Mouse (Mus musculus) stomach, embryonic 15.5 days (tissue): ENCODE measurements around the gene Cldn4. TPM values are rescaled to one million over a fixed set of nuclear protein-coding genes. Genes with fewer than 3 reads are reported as not detected.
"Not testable (repeated sequence)": the region's sequence is repeated elsewhere in the genome, so short reads cannot be mapped to it uniquely, and the experiment has no call there.

Source experiments
- ATAC-seq: fragments of 200-750 bp; cut with Nextera tagmentation; 2 replicates; pipeline ENCODE4 v1.8.0; 2017; ENCODE audit warnings: low read depth, moderate number of reproducible peaks, moderate TSS enrichment; ENCODE audit not compliant: insufficient read depth, low FRiP score
- H3K27ac ChIP-seq: fragments of 300-500 bp; sonication (generic); 2 replicates; pipeline ENCODE4 v1.5.1; 2015; ENCODE audit warnings: mild to moderate bottlenecking, inconsistent platforms
- H3K27me3 ChIP-seq: fragments of 300-500 bp; sonication (generic); replicated peaks from 2 replicates; pipeline ENCODE4 v1.6.1; 2015; ENCODE audit warnings: inconsistent platforms
- H3K36me3 ChIP-seq: fragments of 300-500 bp; sonication (generic); 2 replicates; pipeline ENCODE4 v1.6.1; 2015; ENCODE audit warnings: inconsistent platforms
- H3K4me1 ChIP-seq: fragments of 300-500 bp; sonication (generic); 2 replicates; pipeline ENCODE4 v1.6.1; 2015; ENCODE audit warnings: inconsistent platforms
- H3K4me2 ChIP-seq: fragments of 300-500 bp; sonication (generic); 2 replicates; pipeline ENCODE4 v1.6.1; 2015; ENCODE audit warnings: mild to moderate bottlenecking, inconsistent platforms
- H3K4me3 ChIP-seq: fragments of 300-500 bp; sonication (generic); replicated peaks from 2 replicates; pipeline ENCODE4 v1.5.1; 2015; ENCODE audit warnings: inconsistent platforms
- H3K9ac ChIP-seq: fragments of 300-500 bp; sonication (generic); 2 replicates; pipeline ENCODE4 v1.6.1; 2015; ENCODE audit warnings: inconsistent platforms
- H3K9me3 ChIP-seq: fragments of 300-500 bp; sonication (generic); 2 replicates; pipeline ENCODE4 v1.6.1; 2016; ENCODE audit warnings: inconsistent platforms
- WGBS: fragments of 180-500 bp; shearing (Covaris S2); methylation state at CpG from one replicate; pipeline ENCODE4 v1.1.7; 2015; 5-methylcytosine and 5-hydroxymethylcytosine counted together
- polyA plus RNA-seq: library from polyadenylated mRNA; unstranded; fragments of >200 nt; fragmentation: Nextera tagmentation; extraction: Ambion mirVana; gene quantifications from 2 replicates; pipeline ENCODE4 v1.2.1, GENCODE M21; 2015

Cldn4 gene
- polyA plus RNA-seq, 1 experiment from 2014 or later, result 58.6 TPM

DNA sequence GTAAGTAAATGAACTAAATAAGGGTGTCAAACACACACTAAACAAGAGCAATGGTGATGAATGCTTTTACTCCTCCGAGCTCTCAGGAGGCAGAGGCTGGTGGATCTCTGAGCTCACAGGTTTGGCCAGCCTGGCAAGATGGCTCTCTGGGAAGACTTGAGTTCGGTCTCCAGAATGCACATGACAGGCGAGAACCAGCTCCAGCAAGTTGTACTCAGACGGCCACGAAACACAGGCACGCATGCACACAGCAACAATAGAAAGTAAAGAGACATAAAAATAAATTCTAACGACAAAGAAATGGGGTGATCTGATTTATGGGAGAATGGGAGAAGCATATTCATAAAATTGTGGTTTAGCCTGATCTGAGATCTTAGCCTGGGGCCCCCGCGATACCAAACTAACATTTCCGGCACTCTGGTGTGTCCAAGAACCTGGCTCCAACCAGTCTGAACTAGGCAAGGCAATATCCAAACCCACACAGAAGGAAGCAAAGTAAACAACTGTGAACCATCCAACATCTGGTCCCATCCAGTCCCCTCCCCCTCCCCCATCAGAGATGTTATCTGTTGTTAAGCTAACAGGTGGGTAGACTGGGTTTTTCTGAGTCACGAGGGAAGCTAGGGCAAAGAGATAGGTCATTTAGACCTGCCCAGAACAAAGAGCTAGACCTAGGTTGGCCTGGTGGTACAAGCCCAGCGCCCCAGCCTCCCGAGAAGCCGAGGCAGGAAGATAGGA, 5.1 kb downstream of the Cldn4 start:
- Histone ChIP-seq H3K27me3 (0 out of 2 replicates have a peak, but pooled peaks cover 9% of the 10 kb centered on the region), H3K36me3 (no peaks in the 10 kb centered on the region), H3K9ac (no peak overlapping the region), H3K4me2 (no peak overlapping the region), H3K9me3 (no peaks in the 10 kb centered on the region), H3K4me3 (no peak overlapping the region), H3K4me1 (peaks cover 4% of the 10 kb centered on the region; the same call in 1 of the 2 replicates), H3K27ac (peak overlapping the region; percentile 40; the same call in 1 of the 2 replicates)
- ATAC-seq, result no peak
- WGBS, result 59% methylated on average over 14 of the region's 14 CpGs

DNA sequence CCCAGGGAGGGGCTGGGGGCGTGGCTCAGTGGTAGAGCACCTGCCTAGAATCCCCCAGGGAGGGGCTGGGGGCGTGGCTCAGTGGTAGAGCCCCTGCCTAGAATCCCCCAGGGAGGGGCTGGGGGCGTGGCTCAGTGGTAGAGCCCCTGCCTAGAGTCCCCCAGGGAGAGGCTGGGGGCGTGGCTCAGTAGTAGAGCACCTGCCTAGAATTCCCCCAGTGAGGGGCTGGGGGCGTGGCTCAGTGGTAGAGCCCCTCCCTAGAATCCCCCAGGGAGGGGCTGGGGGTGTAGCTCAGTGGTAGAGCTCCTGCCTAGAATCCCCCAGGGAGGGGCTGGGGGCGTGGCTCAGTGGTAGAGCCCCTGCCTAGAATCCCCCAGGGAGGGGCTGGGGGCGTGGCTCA, 7.2 kb downstream of the Cldn4 start:
- 78% methylated on average over 4 of the region's 7 CpGs for WGBS

DNA sequence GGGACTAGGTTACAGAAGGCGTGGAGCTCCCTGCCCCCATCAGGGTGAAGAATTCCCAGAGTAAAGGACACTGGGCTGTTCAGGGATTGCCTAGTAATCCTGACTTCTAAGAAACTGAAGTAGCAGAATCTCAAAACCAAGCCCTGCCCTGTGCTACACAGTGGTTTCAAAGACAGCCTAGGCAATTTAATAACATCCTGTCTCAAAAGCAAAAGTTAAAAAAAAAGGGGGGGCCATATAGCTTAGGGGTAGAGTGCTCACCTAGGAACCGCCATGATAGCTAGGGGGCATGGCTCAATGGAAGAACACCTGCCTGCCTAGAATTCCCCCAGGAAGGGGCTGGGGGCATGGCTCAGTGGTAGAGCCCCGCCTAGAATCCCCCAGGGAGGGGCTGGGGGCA, 7.7 kb downstream of the Cldn4 start:
- 81% methylated on average over 3 of the region's 3 CpGs for WGBS
- no peak overlapping the region for H3K9ac ChIP-seq
- ATAC-seq, result no peak

More for the DNA sequence above, 7.2 kb downstream of the Cldn4 start:
- H3K36me3 ChIP-seq, H3K27me3 ChIP-seq, H3K9ac ChIP-seq, ATAC-seq, H3K4me2 ChIP-seq, H3K4me1 ChIP-seq, H3K9me3 ChIP-seq, H3K4me3 ChIP-seq, H3K27ac ChIP-seq: not testable (repeated sequence)

DNA sequence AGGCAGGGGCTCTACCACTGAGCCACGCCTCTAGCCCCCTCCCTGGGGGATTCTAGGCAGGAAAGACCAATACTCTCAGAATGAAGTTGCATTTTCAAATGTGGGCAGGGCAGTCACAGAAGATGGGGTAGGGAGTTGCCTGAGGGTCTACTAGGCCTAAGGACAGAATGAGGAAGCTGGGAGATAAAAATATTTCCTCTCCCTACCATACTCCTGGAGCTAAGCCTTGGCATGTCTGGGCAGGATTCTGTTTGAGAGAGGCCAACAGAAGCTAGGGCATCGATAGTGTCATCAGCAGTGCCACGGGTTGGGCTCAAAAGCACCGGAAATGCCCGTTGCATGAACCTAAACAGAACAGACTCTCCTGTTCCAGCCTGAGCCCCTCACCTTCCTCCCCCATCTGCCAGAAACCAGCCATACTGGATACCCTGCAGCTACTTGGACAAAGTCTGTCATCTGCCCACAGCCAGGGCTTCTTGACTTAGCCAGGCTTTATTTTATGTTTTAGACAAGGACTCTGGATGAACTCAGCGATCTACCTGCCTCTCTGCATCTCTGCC, 10.0 kb downstream of the Cldn4 start:
- H3K27ac ChIP-seq, result peak overlapping the region; percentile 16; the same call in 1 of the 2 replicates

More for the DNA sequence above, 7.7 kb downstream of the Cldn4 start:
- Histone ChIP-seq H3K36me3 (no peaks in the 10 kb centered on the region), H3K9me3 (no peaks in the 10 kb centered on the region), H3K4me3 (no peak overlapping the region), H3K4me1 (peaks cover 4% of the 10 kb centered on the region; the same call in 1 of the 2 replicates), H3K4me2 (no peak overlapping the region), H3K27me3 (no peaks in the 10 kb centered on the region), H3K27ac (no peak overlapping the region)

DNA sequence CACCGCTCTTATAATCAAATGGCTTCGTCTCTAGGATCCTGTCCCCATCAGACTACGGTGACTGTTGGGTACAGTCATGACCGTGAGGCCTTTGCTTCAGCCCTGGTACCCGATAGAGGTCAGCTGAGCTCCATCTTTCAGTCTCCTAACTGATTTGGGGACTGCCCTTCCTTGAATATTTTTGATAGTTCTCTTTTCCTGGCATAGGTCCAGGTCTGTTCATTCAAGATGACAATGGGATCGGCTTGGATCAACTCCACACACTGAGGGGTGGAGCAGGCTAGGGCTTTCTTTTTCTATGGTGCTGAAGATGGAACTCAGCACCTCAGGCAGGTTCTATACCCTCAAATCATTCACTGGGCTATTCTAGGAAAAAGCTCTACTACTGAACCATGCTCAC, 10.7 kb downstream of the Cldn4 start:
- H3K27me3 ChIP-seq, result no peaks in the 10 kb centered on the region
- ATAC-seq, result no peak
- H3K4me3 ChIP-seq, result no peak overlapping the region
- H3K9me3 ChIP-seq, result no peaks in the 10 kb centered on the region
- 90% methylated on average over 6 of the region's 6 CpGs for WGBS
- peaks cover 6% of the 10 kb centered on the region; the same call in 1 of the 2 replicates for H3K4me1 ChIP-seq
- no peak overlapping the region for H3K9ac ChIP-seq
- H3K36me3 ChIP-seq, result no peaks in the 10 kb centered on the region
- H3K4me2 ChIP-seq, result no peak overlapping the region
- peak overlapping the region; percentile 16; the same call in 1 of the 2 replicates for H3K27ac ChIP-seq

More for the DNA sequence above, 10.0 kb downstream of the Cldn4 start:
- H3K9ac ChIP-seq, result no peak overlapping the region
- H3K36me3 ChIP-seq, result no peaks in the 10 kb centered on the region
- H3K4me3 ChIP-seq, result no peak overlapping the region
- no peaks in the 10 kb centered on the region for H3K9me3 ChIP-seq
- no peaks in the 10 kb centered on the region for H3K27me3 ChIP-seq
- 83% methylated on average over 6 of the region's 6 CpGs for WGBS
- no peak for ATAC-seq
- H3K4me2 ChIP-seq, result no peak overlapping the region
- peaks cover 6% of the 10 kb centered on the region; the same call in 1 of the 2 replicates for H3K4me1 ChIP-seq

DNA sequence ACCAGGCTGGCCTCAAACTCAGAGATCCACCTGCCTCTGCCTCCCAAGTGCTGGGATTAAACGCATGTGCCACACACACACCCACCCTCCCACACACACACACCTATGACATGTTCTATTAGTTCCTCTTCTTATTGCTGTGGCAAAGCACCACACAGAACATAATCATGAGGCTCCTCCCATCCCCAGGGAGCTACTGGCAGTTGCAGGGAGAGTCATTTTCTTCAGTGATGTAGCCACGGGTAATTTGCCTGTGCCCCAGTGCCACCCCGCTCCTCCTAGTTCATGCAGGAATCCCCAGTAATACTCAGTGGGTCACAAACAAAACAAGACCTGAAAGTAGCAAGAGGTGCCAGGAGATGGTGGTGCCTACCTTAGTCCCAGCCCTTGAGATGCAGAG, 12.1 kb downstream of the Cldn4 start:
- no peaks in the 10 kb centered on the region for H3K9me3 ChIP-seq
- no peak overlapping the region for H3K4me2 ChIP-seq
- no peak overlapping the region for H3K9ac ChIP-seq
- H3K27ac ChIP-seq, result no peak overlapping the region
- no peaks in the 10 kb centered on the region for H3K27me3 ChIP-seq
- H3K4me1 ChIP-seq, result peaks cover 6% of the 10 kb centered on the region; the same call in 1 of the 2 replicates
- WGBS, result 88% methylated on average over 3 of the region's 3 CpGs
- no peaks in the 10 kb centered on the region for H3K36me3 ChIP-seq
- ATAC-seq, result no peak
- H3K4me3 ChIP-seq, result no peak overlapping the region

DNA sequence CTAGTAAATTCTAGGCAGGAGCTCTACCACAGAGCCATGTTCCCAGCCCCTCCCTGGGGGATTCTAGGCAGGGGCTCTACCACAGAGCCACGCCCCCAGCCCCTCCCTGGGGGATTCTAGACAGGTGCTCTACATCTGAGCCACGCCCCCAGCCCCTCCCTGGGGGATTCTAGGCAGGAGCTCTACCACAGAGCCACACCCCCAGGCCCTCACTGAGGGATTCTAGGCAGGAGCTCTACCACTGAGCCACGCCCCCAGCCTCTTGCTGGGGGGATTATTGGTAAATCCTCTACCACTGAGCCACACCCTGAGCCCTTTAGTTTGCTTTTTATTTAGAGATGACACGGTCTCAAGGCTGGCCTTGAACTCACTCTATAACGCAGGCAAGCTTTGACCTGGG, 13.0 kb downstream of the Cldn4 start:
- not testable (repeated sequence) for H3K9me3 ChIP-seq, H3K27ac ChIP-seq, H3K4me2 ChIP-seq, H3K27me3 ChIP-seq, ATAC-seq, H3K4me3 ChIP-seq, H3K4me1 ChIP-seq, H3K9ac ChIP-seq, H3K36me3 ChIP-seq
- 91% methylated on average over 5 of the region's 5 CpGs for WGBS

DNA sequence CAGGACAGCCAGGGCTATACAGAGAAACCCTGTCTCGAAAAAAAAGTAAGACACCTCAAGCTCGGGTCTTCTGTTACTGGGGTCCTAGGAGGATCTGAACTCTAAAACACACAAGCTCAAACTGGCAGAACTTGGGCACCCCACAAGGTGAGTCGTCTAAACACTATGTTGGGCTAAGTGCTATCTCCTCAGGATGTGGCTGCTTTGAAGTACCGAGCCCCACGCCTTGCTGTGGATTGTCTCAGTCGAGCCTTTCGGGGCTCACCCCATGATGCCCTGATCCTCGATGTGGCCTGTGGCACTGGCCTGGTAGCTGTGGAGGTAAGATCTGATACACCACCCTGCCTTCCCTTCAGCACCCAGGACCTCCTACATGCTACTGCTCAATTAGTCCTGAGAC, 13.5 kb downstream of the Cldn4 start:
- WGBS, result 89% methylated on average over 8 of the region's 8 CpGs
- peak overlapping the region; percentile 82; the same call in 1 of the 2 replicates for H3K4me3 ChIP-seq
- peak overlapping the region; percentile 97 for H3K4me2 ChIP-seq
- no peak for ATAC-seq
- H3K9ac ChIP-seq, result no peak overlapping the region
- H3K27ac ChIP-seq, result no peak overlapping the region
- H3K27me3 ChIP-seq, result no peaks in the 10 kb centered on the region
- H3K9me3 ChIP-seq, result no peaks in the 10 kb centered on the region
- no peaks in the 10 kb centered on the region for H3K36me3 ChIP-seq
- peaks cover 6% of the 10 kb centered on the region; the same call in 1 of the 2 replicates for H3K4me1 ChIP-seq

DNA sequence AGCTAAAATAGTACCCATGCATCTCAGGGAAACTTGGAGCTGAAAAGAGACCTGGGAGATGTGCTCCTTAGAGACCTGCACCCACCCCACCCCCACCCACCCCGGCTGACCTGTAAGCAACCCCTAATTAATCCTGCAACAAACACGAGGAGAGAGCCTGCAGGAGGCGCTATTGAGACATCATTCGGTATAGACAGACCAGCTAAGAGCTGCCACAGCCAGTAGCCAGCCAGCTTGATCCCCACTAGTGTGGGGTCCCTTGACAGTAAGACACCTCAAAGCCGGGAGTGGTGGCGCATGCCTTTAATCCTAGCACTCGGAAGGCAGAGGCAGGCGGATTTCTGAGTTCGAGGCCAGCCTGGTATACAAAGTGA, 13.8 kb downstream of the Cldn4 start:
- peak overlapping the region; percentile 78; the same call in 1 of the 2 replicates for H3K9ac ChIP-seq
- H3K36me3 ChIP-seq, result no peaks in the 10 kb centered on the region
- H3K27ac ChIP-seq, result peak overlapping the region; percentile 87
- WGBS, result 40% methylated on average over 9 of the region's 9 CpGs
- peak overlapping the region; percentile 97 for H3K4me2 ChIP-seq
- H3K27me3 ChIP-seq, result no peaks in the 10 kb centered on the region
- peak overlapping the region; percentile 82 for H3K4me3 ChIP-seq
- ATAC-seq, result peak; percentile 23; the same call in 1 of the 2 replicates
- H3K9me3 ChIP-seq, result no peaks in the 10 kb centered on the region
- peaks cover 6% of the 10 kb centered on the region; the same call in 1 of the 2 replicates for H3K4me1 ChIP-seq

DNA sequence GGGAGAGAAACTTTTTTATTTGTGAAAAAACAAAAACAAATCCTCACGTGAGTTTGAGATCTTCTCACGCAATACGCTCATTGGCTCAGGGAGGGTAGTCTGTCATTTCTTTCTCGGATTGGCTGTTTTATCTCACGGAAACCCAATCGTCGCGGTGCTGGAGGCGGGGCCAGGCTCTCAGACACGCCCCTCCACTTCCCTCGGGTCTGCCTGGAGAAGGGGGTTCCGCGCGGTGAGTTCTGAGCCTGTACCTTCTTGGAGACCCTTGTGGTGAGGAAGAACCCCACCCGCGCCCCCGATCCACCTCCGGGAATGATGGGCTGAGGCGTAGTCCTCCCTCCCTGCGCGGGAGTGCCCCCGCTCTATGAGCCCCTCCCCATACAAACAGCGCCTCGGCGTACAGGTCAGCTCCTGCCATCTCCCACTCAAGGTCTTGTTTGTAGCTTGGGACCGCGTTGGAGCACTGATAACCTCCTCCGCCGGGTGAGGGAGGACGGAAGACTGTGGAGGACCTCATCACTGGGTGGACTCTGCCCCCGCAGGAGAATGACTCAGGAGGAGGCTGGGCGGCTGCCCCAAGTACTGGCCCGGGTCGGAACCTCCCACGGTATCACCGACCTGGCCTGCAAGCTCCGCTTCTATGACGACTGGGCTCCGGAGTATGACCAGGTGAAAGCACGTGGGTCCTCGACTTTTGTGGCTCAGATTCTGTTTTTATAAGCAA, 14.4 kb downstream of the Cldn4 start, which contains the start of gene Mettl27:
Mettl27 (plus strand) TSS at position 190 of the 724 bp plus-strand sequence.
- Histone ChIP-seq H3K4me2 (peak within 1 kb of the TSS; percentile 97), H3K9me3 (no peaks in the 10 kb centered on the region), H3K4me1 (peaks cover 6% of the 10 kb centered on the region; the same call in 1 of the 2 replicates), H3K27me3 (no peaks in the 10 kb centered on the region), H3K9ac (peak within 1 kb of the TSS; percentile 78), H3K4me3 (peak within 1 kb of the TSS; percentile 82), H3K27ac (peak within 1 kb of the TSS; percentile 87), H3K36me3 (no peaks in the 10 kb centered on the region)
- ATAC-seq, result peak; percentile 95
- WGBS, result under 1% methylated on average over 41 of the region's 41 CpGs

DNA sequence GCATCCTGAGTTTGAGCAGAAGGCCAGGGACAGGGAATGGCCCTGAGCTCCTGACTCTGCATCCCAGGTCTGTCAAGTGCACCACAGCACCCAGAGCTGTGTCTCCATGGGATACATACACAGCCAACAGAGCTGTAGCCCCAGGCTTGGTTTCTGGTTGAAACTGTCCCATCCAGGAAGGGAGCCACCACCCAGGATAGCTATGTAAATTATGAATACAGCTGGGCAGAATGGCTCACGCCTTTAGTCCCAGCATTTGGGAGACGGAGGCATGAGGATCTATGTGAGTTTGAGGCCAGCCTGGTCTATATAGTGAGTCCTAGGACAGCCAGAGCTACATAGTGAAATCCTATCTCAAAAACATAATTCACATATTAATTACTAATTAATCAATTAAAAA, 16.7 kb downstream of the Cldn4 start:
- Histone ChIP-seq H3K9ac (no peak overlapping the region), H3K27me3 (no peaks in the 10 kb centered on the region), H3K9me3 (no peaks in the 10 kb centered on the region), H3K36me3 (no peaks in the 10 kb centered on the region), H3K4me3 (no peak overlapping the region), H3K4me2 (no peak overlapping the region), H3K27ac (no peak overlapping the region), H3K4me1 (peaks cover 6% of the 10 kb centered on the region; the same call in 1 of the 2 replicates)
- 77% methylated on average over 2 of the region's 2 CpGs for WGBS
- no peak for ATAC-seq
